Mouse (Mus musculus) bone marrow macrophage, adult 2 months (primary cell): Measurements from ENCODE around the gene Acvr2b.

ENCODE experiments used
- CTCF ChIP-seq: IDR thresholded peaks from 2 replicates; pipeline ENCODE4 v1.5.1; 2012; ENCODE audit warnings: low read depth, mild to moderate bottlenecking, low read length, moderate library complexity
- POLR2A ChIP-seq: IDR thresholded peaks from 2 replicates; pipeline ENCODE4 v1.6.1; 2012; ENCODE audit warnings: mild to moderate bottlenecking, low read depth, low read length, borderline replicate concordance

DNA sequence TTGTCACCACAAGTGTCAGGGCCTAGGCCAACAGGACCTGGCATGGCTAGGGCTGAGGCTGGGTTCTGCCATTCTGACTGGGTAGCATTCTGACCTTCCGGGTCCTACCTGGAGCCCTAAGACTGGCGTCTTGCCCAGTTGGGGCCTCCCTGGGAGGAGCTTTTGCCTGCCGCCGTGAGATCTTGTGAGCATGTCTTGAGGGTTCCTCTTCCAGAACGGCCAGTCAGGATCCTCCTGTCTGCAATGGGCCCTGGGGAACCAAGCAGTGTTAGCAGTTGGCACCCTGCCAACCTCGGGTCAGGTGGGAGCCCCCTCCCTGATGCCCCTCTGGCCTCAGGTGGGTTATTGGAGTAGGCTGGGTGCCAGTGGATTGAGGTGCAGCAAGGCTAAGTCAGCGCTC is 24.6 kb downstream of the Acvr2b start:
- TF ChIP-seq POLR2A (no peak), CTCF (no peak)
